Mouse (Mus musculus) small intestine, adult 2 months (tissue): ENCODE data around the gene Ptprn2.

Experiments used
- CTCF ChIP-seq: fragments of 200-500 bp; IDR thresholded peaks from 2 replicates; pipeline ENCODE4 v1.5.1; 2012; ENCODE audit warnings: low read depth, mild to moderate bottlenecking, control low read depth, inconsistent platforms, low read length, moderate library complexity, mixed read lengths; ENCODE audit not compliant: insufficient replicate concordance, insufficient read length; ENCODE audit errors: extremely low read depth
- POLR2A ChIP-seq: fragments of 200-500 bp; IDR thresholded peaks from 2 replicates; pipeline ENCODE4 v1.6.1; 2012; ENCODE audit warnings: low read depth, mild to moderate bottlenecking, control low read depth, inconsistent platforms, low read length, moderate library complexity

GRCm38 (mm10) chr12:116641339-116642190 lies 156.0 kb downstream of the Ptprn2 start:
- TF ChIP-seq CTCF (no peak), POLR2A (no peak)
